Mouse (Mus musculus) limb, embryonic 10.5 days (tissue): ENCODE measurements around the gene Dnttip2. TPM values are rescaled to one million over a fixed set of nuclear protein-coding genes. Genes with fewer than 3 reads are reported as not detected.

Experiments
- DNase-seq: peaks from one replicate; pipeline ENCODE4 v3.0.0-alpha.2; 2017; ENCODE audit warnings: low spot score
- H3K27ac ChIP-seq: fragments of 300-500 bp; sonication (generic); 2 replicates; pipeline ENCODE4 v1.5.1; 2016; ENCODE audit warnings: mild to moderate bottlenecking
- H3K27me3 ChIP-seq: fragments of 300-500 bp; sonication (generic); 2 replicates; pipeline ENCODE4 v1.6.1; 2016; ENCODE audit warnings: low read depth, mild to moderate bottlenecking; ENCODE audit not compliant: poor library complexity, severe bottlenecking
- H3K36me3 ChIP-seq: fragments of 300-500 bp; sonication (generic); 2 replicates; pipeline ENCODE4 v1.6.1; 2016; ENCODE audit warnings: mild to moderate bottlenecking, moderate library complexity
- H3K4me1 ChIP-seq: fragments of 300-500 bp; sonication (generic); 2 replicates; pipeline ENCODE4 v1.6.1; 2016
- H3K4me3 ChIP-seq: fragments of 300-500 bp; sonication (generic); 2 replicates; pipeline ENCODE4 v1.5.1; 2016; ENCODE audit warnings: mild to moderate bottlenecking, moderate library complexity
- H3K9me3 ChIP-seq: fragments of 300-500 bp; sonication (generic); replicated peaks from 2 replicates; pipeline ENCODE4 v1.6.1; 2016; ENCODE audit warnings: mild to moderate bottlenecking
- WGBS: fragments of 180-500 bp; shearing (Covaris S2); methylation state at CpG from one replicate; pipeline ENCODE4 v1.1.7; 2016; 5-methylcytosine and 5-hydroxymethylcytosine counted together
- polyA plus RNA-seq: library from polyadenylated mRNA; unstranded; fragments of >200 nt; fragmentation: Nextera tagmentation; extraction: Ambion mirVana; gene quantifications from 2 replicates; pipeline ENCODE4 v1.2.1, GENCODE M21; 2016

Dnttip2 gene
- polyA plus RNA-seq, 1 experiment from 2014 or later = 93.2 TPM

GRCm38 (mm10) chr3:122293954-122294850 is 20.0 kb downstream of the Dnttip2 start, which contains the start of gene Bcar3:
Gene Bcar3, plus strand, starts transcription at chr3:122294136.
- Histone ChIP-seq H3K27ac (peak within 1 kb of the TSS; percentile 99), H3K9me3 (no peaks in the 10 kb centered on the region), H3K4me3 (peak within 1 kb of the TSS; percentile 84), H3K4me1 (peaks cover 54% of the 10 kb centered on the region), H3K27me3 (no peaks in the 10 kb centered on the region), H3K36me3 (no peaks in the 10 kb centered on the region)
- WGBS = 3% methylated on average over 37 of the region's 37 CpGs
- DNase-seq = peak; percentile 95

DNA sequence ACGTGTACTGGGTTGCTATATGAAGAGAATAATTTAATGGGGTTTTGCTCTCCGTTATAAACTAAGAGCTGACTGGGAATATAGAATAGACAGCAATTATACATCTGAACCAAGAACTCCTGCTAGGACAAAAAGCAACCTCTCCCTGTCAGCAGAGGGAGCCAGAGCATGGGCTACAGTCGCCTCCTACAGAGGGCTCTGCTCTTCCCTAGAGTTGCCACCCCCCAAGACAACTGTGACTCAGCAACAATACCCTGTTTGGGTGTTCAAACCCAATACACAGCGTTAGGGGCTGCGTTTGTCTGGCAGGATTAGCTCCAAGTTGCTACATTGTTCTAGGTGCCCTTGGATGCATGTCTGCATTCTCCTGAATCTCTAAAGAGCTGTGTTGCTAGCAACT is 21.3 kb downstream of the Dnttip2 start:
- Histone ChIP-seq H3K27ac (peak overlapping the region; percentile 99), H3K36me3 (no peaks in the 10 kb centered on the region), H3K4me3 (no peak overlapping the region), H3K9me3 (no peaks in the 10 kb centered on the region), H3K27me3 (peaks cover 3% of the 10 kb centered on the region; the same call in 1 of the 2 replicates), H3K4me1 (peaks cover 54% of the 10 kb centered on the region)
- peak; percentile 64 for DNase-seq
- 8% methylated on average over 5 of the region's 5 CpGs for WGBS

GRCm38 (mm10) chr3:122296979-122297378 is 22.8 kb downstream of the Dnttip2 start:
- no peaks in the 10 kb centered on the region for H3K36me3 ChIP-seq
- H3K4me1 ChIP-seq = peaks cover 51% of the 10 kb centered on the region
- WGBS = 68% methylated on average over 5 of the region's 5 CpGs
- DNase-seq = no peak
- peak overlapping the region; percentile 43; the same call in 1 of the 2 replicates for H3K27ac ChIP-seq
- H3K27me3 ChIP-seq = peaks cover 10% of the 10 kb centered on the region; the same call in 1 of the 2 replicates
- no peak overlapping the region for H3K4me3 ChIP-seq
- no peaks in the 10 kb centered on the region for H3K9me3 ChIP-seq

DNA sequence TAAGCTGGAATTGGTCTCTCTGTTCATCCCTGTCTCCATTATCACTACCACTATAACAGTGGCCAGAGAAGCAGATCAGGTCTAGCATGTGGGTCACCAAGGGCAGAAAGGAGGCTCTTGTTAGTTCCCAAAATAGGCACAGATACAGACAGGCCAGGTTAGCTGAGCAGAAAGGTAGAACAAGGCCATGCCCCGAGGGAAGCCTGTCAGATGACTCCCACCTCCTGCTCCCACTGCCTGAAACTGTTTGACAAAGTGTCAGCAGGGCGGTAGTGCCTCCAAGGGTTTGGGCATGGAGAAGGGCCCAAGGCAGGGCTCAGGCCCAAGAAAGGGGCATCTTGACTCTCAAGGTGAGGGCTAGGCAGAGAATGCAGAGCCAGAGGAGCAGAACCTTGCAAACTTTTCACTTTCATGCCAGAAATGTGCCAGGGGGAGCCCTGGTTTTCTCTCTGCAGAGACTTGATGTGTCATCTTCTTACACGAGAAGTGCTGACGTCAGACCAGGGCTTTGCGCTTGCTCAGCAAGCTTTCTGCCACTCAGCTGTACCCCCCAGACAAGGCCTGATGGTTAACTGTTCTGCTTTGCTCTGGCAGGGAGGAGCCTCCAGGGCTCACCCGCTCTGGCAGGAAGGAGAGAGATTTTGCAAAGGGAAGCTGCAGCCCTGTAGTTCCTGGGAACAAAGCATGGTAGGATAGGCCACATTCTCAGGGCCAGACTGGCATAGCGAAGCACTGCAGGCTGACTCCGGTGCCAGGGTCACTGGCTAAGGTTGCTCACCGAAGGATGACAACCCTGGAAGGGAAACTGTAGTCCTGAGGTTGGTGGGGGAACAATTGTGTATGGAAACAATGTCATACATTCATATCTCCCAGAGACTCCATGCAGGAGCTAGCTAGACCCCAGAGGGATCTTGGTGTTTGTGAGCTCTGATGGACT is 27.1 kb downstream of the Dnttip2 start:
- Histone ChIP-seq H3K9me3 (no peaks in the 10 kb centered on the region), H3K4me3 (no peak overlapping the region), H3K36me3 (no peaks in the 10 kb centered on the region), H3K27me3 (peaks cover 10% of the 10 kb centered on the region; the same call in 1 of the 2 replicates), H3K4me1 (peaks cover 24% of the 10 kb centered on the region), H3K27ac (peak overlapping the region; percentile 27; the same call in 1 of the 2 replicates)
- no peak for DNase-seq
- WGBS = 73% methylated on average over 9 of the region's 9 CpGs

GRCm38 (mm10) chr3:122304560-122304959 is 30.4 kb downstream of the Dnttip2 start:
- DNase-seq = no peak
- peaks cover 21% of the 10 kb centered on the region; the same call in 1 of the 2 replicates for H3K27me3 ChIP-seq
- H3K27ac ChIP-seq = no peak overlapping the region
- H3K9me3 ChIP-seq = no peaks in the 10 kb centered on the region
- H3K36me3 ChIP-seq = no peaks in the 10 kb centered on the region
- no peak overlapping the region for H3K4me3 ChIP-seq
- H3K4me1 ChIP-seq = peaks cover 14% of the 10 kb centered on the region; the same call in 1 of the 2 replicates
- WGBS = 87% methylated on average over 4 of the region's 4 CpGs

- WGBS = 68% methylated on average over 4 of the region's 4 CpGs
These were observed 33.9 kb downstream of the Dnttip2 start for GRCm38 (mm10) chr3:122307894-122308671.

DNA sequence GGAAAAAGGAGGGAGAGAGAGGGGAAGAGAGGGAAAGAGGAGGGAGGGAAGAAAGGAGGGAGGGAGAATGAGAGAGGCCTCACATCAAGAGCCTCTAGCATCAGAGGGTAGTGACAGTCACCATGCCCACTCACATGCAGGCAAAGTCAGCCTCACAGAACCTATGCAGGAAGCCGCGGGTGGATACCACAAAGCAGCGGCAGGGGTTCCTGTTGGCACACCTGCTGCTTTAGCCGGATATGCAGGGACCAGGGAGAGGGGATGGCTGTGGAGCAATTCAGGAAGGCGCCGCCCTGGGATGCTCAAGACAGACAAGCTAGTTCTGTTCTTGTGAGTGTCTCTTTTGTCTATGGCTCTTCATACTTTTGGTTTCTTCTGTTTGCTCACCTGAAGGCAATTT is 34.8 kb downstream of the Dnttip2 start:
- Histone ChIP-seq H3K27ac (no peak overlapping the region), H3K36me3 (no peaks in the 10 kb centered on the region), H3K9me3 (no peaks in the 10 kb centered on the region), H3K4me3 (no peak overlapping the region), H3K27me3 (0 out of 2 replicates have a peak, but pooled peaks cover 11% of the 10 kb centered on the region), H3K4me1 (peaks cover 17% of the 10 kb centered on the region)
- no peak for DNase-seq
- WGBS = 33% methylated on average over 6 of the region's 6 CpGs

More at GRCm38 (mm10) chr3:122307894-122308671, 33.9 kb downstream of the Dnttip2 start:
- 0 out of 2 replicates have a peak, but pooled peaks cover 11% of the 10 kb centered on the region for H3K27me3 ChIP-seq
- H3K27ac ChIP-seq = no peak overlapping the region
- H3K36me3 ChIP-seq = no peaks in the 10 kb centered on the region
- no peak for DNase-seq
- peaks cover 16% of the 10 kb centered on the region for H3K4me1 ChIP-seq
- H3K9me3 ChIP-seq = no peaks in the 10 kb centered on the region
- H3K4me3 ChIP-seq = no peak overlapping the region

- H3K4me1 ChIP-seq = peaks cover 12% of the 10 kb centered on the region
- no peak overlapping the region for H3K27ac ChIP-seq
- H3K36me3 ChIP-seq = no peaks in the 10 kb centered on the region
- peak; percentile 94 for DNase-seq
- WGBS = 22% methylated on average over 2 of the region's 2 CpGs
- H3K27me3 ChIP-seq = 0 out of 2 replicates have a peak, but pooled peaks cover 14% of the 10 kb centered on the region
- no peaks in the 10 kb centered on the region for H3K9me3 ChIP-seq
- no peak overlapping the region for H3K4me3 ChIP-seq
These were observed 37.9 kb downstream of the Dnttip2 start for GRCm38 (mm10) chr3:122312078-122312477.

GRCm38 (mm10) chr3:122312936-122313629 is 38.9 kb downstream of the Dnttip2 start:
- Histone ChIP-seq H3K9me3 (no peaks in the 10 kb centered on the region), H3K36me3 (no peaks in the 10 kb centered on the region), H3K4me3 (no peak overlapping the region), H3K27me3 (0 out of 2 replicates have a peak, but pooled peaks cover 14% of the 10 kb centered on the region), H3K4me1 (peaks cover 12% of the 10 kb centered on the region), H3K27ac (no peak overlapping the region)
- WGBS = 86% methylated on average over 10 of the region's 10 CpGs
- no peak for DNase-seq

DNA sequence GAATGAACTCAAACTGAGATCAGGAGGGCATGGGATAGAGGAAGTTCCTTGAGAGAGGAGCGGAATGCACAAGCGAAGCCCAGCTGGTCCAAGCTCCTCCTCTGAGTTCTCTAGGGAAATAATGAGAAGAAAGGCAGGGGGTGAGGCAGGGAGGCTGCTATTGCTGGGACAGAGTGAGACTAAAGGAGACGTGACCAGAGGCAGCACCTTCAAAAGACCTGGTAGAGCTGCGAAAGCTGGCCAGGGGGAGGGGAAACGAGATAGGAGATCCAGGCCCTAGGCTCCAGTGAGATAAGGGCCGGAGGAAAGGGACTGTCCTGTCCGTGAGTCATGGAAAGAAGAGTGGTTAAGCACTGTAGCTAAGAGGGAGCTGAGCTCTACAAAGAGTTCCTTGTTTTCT is 39.7 kb downstream of the Dnttip2 start:
- no peak for DNase-seq
- Histone ChIP-seq H3K4me3 (no peak overlapping the region), H3K9me3 (no peaks in the 10 kb centered on the region), H3K27ac (no peak overlapping the region), H3K27me3 (0 out of 2 replicates have a peak, but pooled peaks cover 7% of the 10 kb centered on the region), H3K36me3 (no peaks in the 10 kb centered on the region), H3K4me1 (peaks cover 12% of the 10 kb centered on the region)
- 59% methylated on average over 7 of the region's 7 CpGs for WGBS

GRCm38 (mm10) chr3:122316621-122317020 is 42.4 kb downstream of the Dnttip2 start:
- no peaks in the 10 kb centered on the region for H3K9me3 ChIP-seq
- H3K4me3 ChIP-seq = no peak overlapping the region
- WGBS = 29% methylated on average over 11 of the region's 11 CpGs
- no peak for DNase-seq
- H3K27me3 ChIP-seq = 0 out of 2 replicates have a peak, but pooled peaks cover 4% of the 10 kb centered on the region
- no peaks in the 10 kb centered on the region for H3K36me3 ChIP-seq
- peaks cover 12% of the 10 kb centered on the region for H3K4me1 ChIP-seq
- peak overlapping the region; percentile 53 for H3K27ac ChIP-seq
